Comparison of ENCODE assay signal across 11 mouse cellular contexts in the genomic region with DNA sequence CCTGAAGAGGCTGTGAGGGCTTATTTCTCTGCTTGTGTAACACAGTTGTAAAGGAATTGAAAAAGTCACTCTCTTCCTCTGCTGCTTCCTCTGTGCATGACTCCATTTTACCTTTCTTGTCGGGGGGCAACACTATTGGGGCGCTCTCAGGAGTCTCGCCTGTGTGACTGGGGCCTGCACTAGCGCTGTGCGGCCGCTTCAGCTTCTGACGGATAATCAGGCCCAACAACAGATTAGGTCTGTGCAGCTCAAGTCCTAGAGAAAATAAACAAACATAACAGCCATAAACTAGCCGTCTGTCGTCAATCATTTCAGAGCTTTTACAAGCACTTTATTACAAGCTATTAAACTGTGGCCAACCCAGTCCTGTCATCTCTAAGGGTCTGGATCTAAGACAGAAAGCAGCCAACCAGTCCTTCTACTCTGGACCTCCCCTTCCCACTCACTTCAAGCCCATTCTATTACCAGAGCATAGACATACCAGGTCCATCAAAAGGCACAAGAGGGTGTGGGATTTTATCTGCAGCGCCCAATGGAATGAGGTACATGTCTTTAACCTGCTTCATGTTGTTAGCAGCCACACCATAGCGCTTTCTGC.
"Had no signal": no experiment of that assay in that cellular context is flagged by ENCODE, and none has a peak within 500 bp of the region (broad histone marks: within the 10 kb centered on the region; RNA-seq: fewer than 3 reads in every experiment).

No protein-coding gene starts in this region.

- H3K27ac ChIP-seq: liver, embryonic 13.5 days had no signal

- H3K9ac ChIP-seq: liver, embryonic 13.5 days had no signal

- H3K27me3 ChIP-seq: liver, embryonic 13.5 days had no signal

- H3K4me3 ChIP-seq: liver, embryonic 13.5 days had no signal

- H3K9me3 ChIP-seq: liver, embryonic 13.5 days had no signal

- DNase-seq: kidney, adult 2 months; kidney, postnatal 36 days; left cerebral cortex, postnatal 4 days; liver, embryonic 13.5 days; lung, adult 2 months; lung, postnatal 14 days; lung, postnatal 4 days; midbrain, embryonic 14.5 days; thymus, adult 18-20 months; thymus, postnatal 36 days had no signal

- H3K4me1 ChIP-seq: liver, embryonic 13.5 days had no signal

- H3K4me2 ChIP-seq: liver, embryonic 13.5 days; midbrain, embryonic 11.5 days had no signal
